ENCODE assay signal across 9 mouse cellular contexts in genomic region chr9:49081561-49081960, GRCm38 (mm10). TPM values are rescaled to one million over a fixed set of nuclear protein-coding genes. Genes with fewer than 3 reads are reported as not detected.
DNase-seq lines count a peak whose midpoint lies in the region; ATAC-seq and TF ChIP-seq lines count a peak whose summit lies in the region.
"Had no signal": no experiment of that assay in that cellular context is flagged by ENCODE, and none has a peak within 500 bp of the region (broad histone marks: within the 10 kb centered on the region; RNA-seq: fewer than 3 reads in every experiment).

No protein-coding gene starts in this region.

- DNase-seq in spleen, adult 2 months (ENCODE audit: low read depth in 1 of 2, low spot score in 2 of 2): no peak
- DNase-seq in spleen, adult 12 weeks (ENCODE audit: low spot score): no peak
- peak; percentile 65 for DNase-seq in cerebellum, adult 11-12 months
- DNase-seq in frontal cortex, postnatal 25 days (ENCODE audit: low spot score in 2 of 2): peak; percentile 62 to 71
- peak; percentile 25 for DNase-seq in liver, adult 2 months (ENCODE audit: extremely low read depth, low read depth, low spot score)
- peak; percentile 66 for DNase-seq in ovary, postnatal 36 days (ENCODE audit: low spot score)
- DNase-seq in urinary bladder, postnatal 4 days (ENCODE audit: low spot score in 2 of 2): peak; percentile 47 to 73

- no peaks in the 10 kb centered on the region for H3K4me1 ChIP-seq in spleen, adult 2 months (ENCODE audit: control insufficient read depth, insufficient read depth, insufficient read length)
- no peaks in the 10 kb centered on the region for H3K4me1 ChIP-seq in kidney, embryonic 16.5 days (ENCODE audit: insufficient read depth, low read length)
- H3K4me1 ChIP-seq in liver, adult 2 months (ENCODE audit: control insufficient read depth, insufficient read depth, low read length): no peaks in the 10 kb centered on the region
- H3K4me1 ChIP-seq: heart, embryonic 13.5 days had no signal

- H3K4me2 ChIP-seq in kidney, embryonic 16.5 days (replicated peaks; ENCODE audit: low read depth, low read length): no peak overlapping the region
- H3K4me2 ChIP-seq: heart, embryonic 13.5 days had no signal

- no peaks in the 10 kb centered on the region for H3K79me2 ChIP-seq in liver, adult 2 months (ENCODE audit: control insufficient read depth, insufficient read depth, low read length)

- 41% methylated on average over 4 of the region's 4 CpGs for WGBS in spleen, adult 2 months
- 12% methylated on average over 4 of the region's 4 CpGs for WGBS in kidney, embryonic 16.5 days
- 29% methylated on average over 4 of the region's 4 CpGs for WGBS in liver, adult 2 months

- 0 out of 2 replicates have a peak, but pooled peaks have one; percentile 31 for ATAC-seq in kidney, embryonic 16.5 days (ENCODE audit: low FRiP score, low TSS enrichment)

- H3K4me3 ChIP-seq in spleen, adult 2 months (ENCODE audit: extremely low read depth, insufficient read depth, insufficient read length): no peak overlapping the region
- no peak overlapping the region for H3K4me3 ChIP-seq in kidney, embryonic 16.5 days (ENCODE audit: low read length)
- no peak overlapping the region for H3K4me3 ChIP-seq in liver, adult 2 months (ENCODE audit: insufficient read depth, low read depth, low read length)
- H3K4me3 ChIP-seq: heart, embryonic 13.5 days had no signal

- no peak overlapping the region for H3K27ac ChIP-seq in spleen, adult 2 months (ENCODE audit: insufficient read depth, low read length)
- no peak overlapping the region for H3K27ac ChIP-seq in kidney, embryonic 16.5 days (ENCODE audit: low read length)
- no peak overlapping the region for H3K27ac ChIP-seq in liver, adult 2 months (replicated peaks; ENCODE audit: insufficient read depth, low read depth, low read length)
- H3K27ac ChIP-seq: heart, embryonic 13.5 days had no signal

- H3K36me3 ChIP-seq in spleen, adult 2 months (ENCODE audit: control insufficient read depth, insufficient read depth, low read length): peaks cover 21% of the 10 kb centered on the region
- H3K36me3 ChIP-seq in kidney, embryonic 16.5 days (ENCODE audit: insufficient read depth, low read length): peaks cover 23% of the 10 kb centered on the region
- peaks cover 21% of the 10 kb centered on the region for H3K36me3 ChIP-seq in liver, adult 2 months (ENCODE audit: control insufficient read depth, insufficient read depth, low read length)

- H3K27me3 ChIP-seq in spleen, adult 2 months (ENCODE audit: control insufficient read depth, insufficient read depth, low read length): no peaks in the 10 kb centered on the region
- H3K27me3 ChIP-seq in kidney, embryonic 16.5 days (ENCODE audit: insufficient read depth, low read length): no peaks in the 10 kb centered on the region
- H3K27me3 ChIP-seq in liver, adult 2 months (ENCODE audit: control insufficient read depth, insufficient read depth, low read length): no peaks in the 10 kb centered on the region
- H3K27me3 ChIP-seq: heart, embryonic 13.5 days had no signal

- no peak for TF ChIP-seq POLR2A in spleen, adult 2 months (IDR thresholded peaks at IDR 0.05; ENCODE audit: low read depth, low read length)
- no peak for TF ChIP-seq POLR2A in liver, adult 2 months (IDR thresholded peaks at IDR 0.05; ENCODE audit: extremely low read depth, insufficient read depth, low read length)

- TF ChIP-seq CTCF in spleen, adult 2 months (IDR thresholded peaks at IDR 0.05; ENCODE audit: extremely low read depth, insufficient read depth, insufficient read length, insufficient replicate concordance): peak; percentile 27; the same call in 1 of the 2 replicates
- peak; percentile 79 for TF ChIP-seq CTCF in liver, adult 2 months (IDR thresholded peaks at IDR 0.05; ENCODE audit: low read depth, low read length)

- no peak overlapping the region for H3K9ac ChIP-seq in kidney, embryonic 16.5 days (replicated peaks; ENCODE audit: low read length)
- H3K9ac ChIP-seq in liver, adult 2 months (ENCODE audit: low read depth, low read length): no peak overlapping the region
- H3K9ac ChIP-seq: heart, embryonic 13.5 days had no signal

- no peaks in the 10 kb centered on the region for H3K9me3 ChIP-seq in kidney, embryonic 16.5 days (ENCODE audit: low read length)
- H3K9me3 ChIP-seq: heart, embryonic 13.5 days had no signal

RNA-seq across cellular contexts. Expression of gene Tmprss5, which starts 0.5 kb away (rescaled TPM):
- 0.20 and 0.22 TPM in 2 replicates for polyA plus RNA-seq in spleen, adult 2 months (2012; rRNA removed)
- polyA plus RNA-seq in kidney, embryonic 16.5 days (2015; fragmentation: Nextera tagmentation; extraction: Ambion mirVana): 0.19 and 0.45 TPM in 2 replicates
- total RNA-seq in liver, adult 2 months (2014; rRNA removed): not detected in 2 replicates
- not detected in 2 replicates for polyA plus RNA-seq in liver, adult 2 months (2012; rRNA removed)
- polyA plus RNA-seq: heart, embryonic 13.5 days had no signal

RNA-seq across cellular contexts. Expression of gene Zw10, which starts 26.1 kb away (rescaled TPM):
- polyA plus RNA-seq in spleen, adult 2 months (2012; rRNA removed): 7.8 and 8.1 TPM in 2 replicates
- polyA plus RNA-seq in kidney, embryonic 16.5 days (2015; fragmentation: Nextera tagmentation; extraction: Ambion mirVana): 40.1 and 41.0 TPM in 2 replicates
- 9.6 and 9.9 TPM in 2 replicates for total RNA-seq in liver, adult 2 months (2014; rRNA removed)
- polyA plus RNA-seq in liver, adult 2 months (2012; rRNA removed): 5.6 and 6.1 TPM in 2 replicates

Comparison
In these comparisons a context has a peak if more than half of its experiments do, and no peak if none do; other contexts are left out.
1. DNase-seq: peak in cerebellum, adult 11-12 months (single experiment), frontal cortex, postnatal 25 days (2 of 2), liver, adult 2 months (single experiment), ovary, postnatal 36 days (single experiment) and urinary bladder, postnatal 4 days (2 of 2); none in spleen, adult 2 months (0 of 2) and spleen, adult 12 weeks (single experiment).